14 mouse cellular contexts compared by ENCODE assay signal in the genomic region with DNA sequence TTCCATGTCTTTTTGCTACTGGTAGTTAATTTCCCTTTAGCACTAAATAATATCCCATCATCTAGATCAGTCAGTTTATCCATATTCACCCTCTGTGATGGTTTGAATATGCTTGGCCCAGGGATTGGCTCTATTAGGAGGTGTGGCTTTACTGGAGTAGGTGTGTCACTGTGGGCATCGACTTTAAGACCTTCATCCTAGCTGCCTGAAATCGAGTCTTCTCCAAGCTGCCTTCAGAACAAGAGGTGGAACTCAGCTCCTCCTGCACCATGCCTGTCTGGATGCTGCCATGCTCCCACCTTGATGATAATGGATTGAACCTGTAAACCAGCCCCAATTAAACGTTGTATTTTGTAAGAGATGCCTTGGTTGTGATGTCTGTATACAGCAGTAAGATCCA.
DNase-seq lines count a peak whose midpoint lies in the region.
"Had no signal": no experiment of that assay in that cellular context is flagged by ENCODE, and none has a peak within 500 bp of the region (broad histone marks: within the 10 kb centered on the region; RNA-seq: fewer than 3 reads in every experiment).

No protein-coding gene starts in this region.

- intact Hi-C loops in heart, postnatal 25 days (cut with DNase I): loop anchor here (5.0 kb wide), 1 partner anchor 146 kb away; no protein-coding TSS in a partner anchor

- DNase-seq in heart, adult 11 months: peak; percentile 22
- DNase-seq in heart, postnatal 25 days (ENCODE audit: low spot score): no peak
- peak; percentile 92 for DNase-seq in ES-CJ7 (ENCODE audit: low read depth, low spot score)
- DNase-seq in ZHBTc4 (ENCODE audit: low read depth, low spot score): peak; percentile 84
- no peak for DNase-seq in spleen, postnatal 10 days (ENCODE audit: low spot score in 2 of 2)
- DNase-seq in right cerebral cortex, postnatal 4 days: no peak
- DNase-seq: adrenal gland, postnatal 10 days; cerebellum, adult 11 months; cerebellum, adult 2 months; cerebellum, adult 9-11 months; cerebellum, postnatal 25 days; gastrocnemius, postnatal 25 days; heart, adult 2 months; heart, postnatal 14 days had no signal

Comparison
In these comparisons a context has a peak if more than half of its experiments do, and no peak if none do; other contexts are left out.
1. DNase-seq: peak in heart, adult 11 months (single experiment), ES-CJ7 (single experiment) and ZHBTc4 (single experiment); none in heart, postnatal 25 days (single experiment), spleen, postnatal 10 days (0 of 2) and right cerebral cortex, postnatal 4 days (single experiment).